Mouse (Mus musculus): Measurements from ENCODE around the gene Itpripl1.
"Not testable (repeated sequence)": the region's sequence is repeated elsewhere in the genome, so short reads cannot be mapped to it uniquely, and the experiment has no call there.

The Itpripl1 gene

DNA sequence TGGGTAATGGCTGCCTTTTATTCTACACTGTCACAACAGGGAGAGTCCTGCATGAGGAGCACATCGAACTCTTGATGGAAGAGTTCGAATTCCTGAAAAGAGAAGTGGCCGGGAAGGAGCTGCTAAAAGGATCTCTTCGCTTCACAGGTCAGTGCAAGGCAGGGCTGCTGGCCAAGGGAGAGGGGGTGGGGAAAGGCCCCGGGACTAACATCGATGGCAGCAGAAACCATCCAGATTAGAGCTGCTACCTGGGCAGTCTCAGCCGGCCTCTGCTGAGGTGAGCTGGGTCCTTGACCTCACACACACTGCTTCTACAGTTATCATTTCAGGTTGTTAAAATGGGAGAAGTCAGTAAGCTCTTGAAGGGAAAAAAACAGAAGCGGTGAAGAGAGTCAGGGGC is 51.2 kb downstream of the Itpripl1 start:
- no peak for DNase-seq (ENCODE audit: low spot score in 2 of 2)

DNA sequence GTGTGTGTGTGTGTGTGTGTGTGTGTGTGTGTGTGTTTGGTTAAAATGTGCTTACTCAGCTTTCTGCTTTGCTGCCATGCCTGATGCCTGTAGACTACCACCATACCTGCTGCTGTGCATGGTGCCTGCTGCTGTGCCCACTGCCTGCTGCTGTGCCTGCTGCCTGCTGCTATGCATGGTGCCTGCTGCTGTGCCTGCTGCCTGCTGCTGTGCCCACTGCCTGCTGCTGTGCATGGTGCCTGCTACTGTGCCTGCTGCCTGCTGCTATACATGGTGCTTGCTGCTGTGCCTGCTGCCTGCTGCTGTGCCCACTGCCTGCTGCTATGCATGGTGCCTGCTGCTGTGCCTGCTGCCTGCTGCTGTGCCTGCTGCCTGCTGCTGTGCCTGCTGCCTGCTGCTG is 53.1 kb downstream of the Itpripl1 start:
- not testable (repeated sequence) for DNase-seq (ENCODE audit: low spot score in 2 of 2)
